ENCODE assay signal across 8 mouse cellular contexts in genomic region chrX:112978583-112978982, GRCm38 (mm10).
DNase-seq lines count a peak whose midpoint lies in the region; ATAC-seq and TF ChIP-seq lines count a peak whose summit lies in the region.

No protein-coding gene starts in this region.

- H3K4me1 ChIP-seq in limb, embryonic 14.5 days (ENCODE audit: control insufficient read depth, insufficient read depth, low read length): no peaks in the 10 kb centered on the region
- no peaks in the 10 kb centered on the region for H3K4me1 ChIP-seq in limb, embryonic 10.5 days
- H3K4me1 ChIP-seq in MEL (ENCODE audit: control insufficient read depth in 1 of 2, insufficient read depth in 2 of 2, low read length in 2 of 2): no peaks in the 10 kb centered on the region

- peak; percentile 2 for DNase-seq in cerebellum, adult 9-10 months
- DNase-seq in cerebellum, adult 11 months: no peak
- DNase-seq in limb, embryonic 14.5 days (ENCODE audit: low spot score): peak; percentile 3
- DNase-seq in limb, embryonic 10.5 days (ENCODE audit: low spot score): no peak
- peak; percentile 69 for DNase-seq in MEL (ENCODE audit: low read depth, low spot score)
- DNase-seq in layer of hippocampus, adult 9-11 months: peak; percentile 1
- DNase-seq in gastrocnemius, postnatal 36 days: no peak

- intact Hi-C loops in gastrocnemius, postnatal 36 days (cut with DNase I): no loop called here

- H3K27me3 ChIP-seq in limb, embryonic 14.5 days (ENCODE audit: control insufficient read depth, insufficient read depth, low read length): no peaks in the 10 kb centered on the region
- H3K27me3 ChIP-seq in limb, embryonic 10.5 days (ENCODE audit: low read depth, poor library complexity, severe bottlenecking): no peaks in the 10 kb centered on the region
- H3K27me3 ChIP-seq in MEL (ENCODE audit: control insufficient read depth in 1 of 2, insufficient read depth in 2 of 2, low read length in 2 of 2): no peaks in the 10 kb centered on the region

- no peak for TF ChIP-seq EP300 in MEL (IDR thresholded peaks at IDR 0.05; ENCODE audit: low read depth in 1 of 2, low read length in 2 of 2)

- ATAC-seq in limb, embryonic 14.5 days (ENCODE audit: low FRiP score, low read depth): no peak
- ATAC-seq in erythroblast, adult 5-6 weeks (replicated peaks; ENCODE audit: low FRiP score, poor library complexity, severe bottlenecking): no peak

- H3K36me3 ChIP-seq in limb, embryonic 14.5 days (ENCODE audit: control insufficient read depth, insufficient read depth, low read length): no peaks in the 10 kb centered on the region
- H3K36me3 ChIP-seq in limb, embryonic 10.5 days: no peaks in the 10 kb centered on the region
- H3K36me3 ChIP-seq in MEL (ENCODE audit: control insufficient read depth in 1 of 2, insufficient read depth in 2 of 2, low read length in 2 of 2): no peaks in the 10 kb centered on the region

- no peak overlapping the region for H3K27ac ChIP-seq in limb, embryonic 14.5 days (replicated peaks; ENCODE audit: low read depth, low read length)
- no peak overlapping the region for H3K27ac ChIP-seq in limb, embryonic 10.5 days
- no peak overlapping the region for H3K27ac ChIP-seq in MEL (ENCODE audit: control insufficient read depth, low read depth, low read length)

- peak; percentile 26 to 79 (median 54); a peak in 5 of 6 replicates for TF ChIP-seq CTCF in MEL (IDR thresholded peaks at IDR 0.05 in 2 of 3, conservative IDR thresholded peaks at IDR 0.05 in 1 of 3; ENCODE audit: control insufficient read depth in 1 of 3, insufficient read depth in 1 of 3, low read depth in 2 of 3, low read length in 3 of 3, poor library complexity in 1 of 3, severe bottlenecking in 1 of 3)

- no peak overlapping the region for H3K4me3 ChIP-seq in limb, embryonic 14.5 days (replicated peaks; ENCODE audit: low read length)
- no peak overlapping the region for H3K4me3 ChIP-seq in limb, embryonic 10.5 days
- H3K4me3 ChIP-seq in MEL (ENCODE audit: control insufficient read depth in 1 of 2, insufficient read depth in 1 of 2, low read depth in 2 of 2, low read length in 2 of 2): no peak overlapping the region

- no peak overlapping the region for H3K4me2 ChIP-seq in limb, embryonic 14.5 days (replicated peaks; ENCODE audit: low read depth, low read length, severe bottlenecking)

- H3K9ac ChIP-seq in limb, embryonic 14.5 days (ENCODE audit: low read depth, low read length, severe bottlenecking): no peak overlapping the region
- no peak overlapping the region for H3K9ac ChIP-seq in MEL (ENCODE audit: control insufficient read depth, low read depth, low read length, poor library complexity, severe bottlenecking)

- 63% methylated on average over 3 of the region's 3 CpGs for WGBS in limb, embryonic 14.5 days
- WGBS in limb, embryonic 10.5 days: 62% methylated on average over 3 of the region's 3 CpGs

- TF ChIP-seq RAD21 in MEL (IDR thresholded peaks at IDR 0.05; ENCODE audit: low read depth, low read length): peak; percentile 93

- no peaks in the 10 kb centered on the region for H3K9me3 ChIP-seq in limb, embryonic 14.5 days (ENCODE audit: control insufficient read depth, low read length)
- H3K9me3 ChIP-seq in limb, embryonic 10.5 days (replicated peaks): no peaks in the 10 kb centered on the region
- H3K9me3 ChIP-seq in MEL (replicated peaks; ENCODE audit: insufficient read depth, low read length): no peaks in the 10 kb centered on the region

- H3K79me2 ChIP-seq in MEL (ENCODE audit: control insufficient read depth, insufficient read depth, low read length, poor library complexity): no peaks in the 10 kb centered on the region

- no peak for TF ChIP-seq POLR2A in limb, embryonic 14.5 days (IDR thresholded peaks at IDR 0.05; ENCODE audit: borderline replicate concordance, extremely low read depth, insufficient read depth, insufficient read length)
- TF ChIP-seq POLR2A in MEL (IDR thresholded peaks at IDR 0.05; ENCODE audit: control insufficient read depth in 1 of 2, insufficient read depth in 1 of 2, low read depth in 1 of 2, low read length in 2 of 2, poor library complexity in 1 of 2): no peak

TF ChIP-seq in MEL, 35 proteins besides CTCF, POLR2A, EP300 and RAD21:
- TF ChIP-seq TAL1 (IDR thresholded peaks at IDR 0.05; ENCODE audit: low read length) (no peak), SMC3 (IDR thresholded peaks at IDR 0.05; ENCODE audit: low read depth, low read length) (peak; percentile 92), ZC3H11A (IDR thresholded peaks at IDR 0.05; ENCODE audit: low read depth, low read length) (peak; percentile 88), POLR2AphosphoS5 (IDR thresholded peaks at IDR 0.05; ENCODE audit: borderline replicate concordance, low read depth, low read length) (no peak), TBP (IDR thresholded peaks at IDR 0.05; ENCODE audit: low read depth, low read length) (no peak), RCOR1 (IDR thresholded peaks at IDR 0.05; ENCODE audit: low read depth, low read length) (no peak)

Comparison
In these comparisons a context has a peak if more than half of its experiments do, and no peak if none do; other contexts are left out.
1. DNase-seq: peak in cerebellum, adult 9-10 months (single experiment), limb, embryonic 14.5 days (single experiment), MEL (single experiment) and layer of hippocampus, adult 9-11 months (single experiment); none in cerebellum, adult 11 months (single experiment), limb, embryonic 10.5 days (single experiment) and gastrocnemius, postnatal 36 days (0 of 2).